Mouse (Mus musculus) gastrocnemius, adult 18-20 months (tissue): ENCODE results near the gene Fam110a. TPM values are rescaled to one million over a fixed set of nuclear protein-coding genes. Genes with fewer than 3 reads are reported as not detected.

Source experiments
- DNase-seq: peaks from one replicate; pipeline ENCODE4 v3.0.0; 2021; ENCODE audit warnings: low spot score
- total RNA-seq, 2 experiments: library from RNA; stranded (reverse); gene quantifications; 2 replicates each; pipeline ENCODE4 v1.2.3; 2021

Fam110a gene
- total RNA-seq, 2 experiments from 2014 or later = 1.8 to 2.1 TPM

GRCm38 (mm10) chr2:151972880-151973594, 7.0 kb downstream of the Fam110a start:
- no peak for DNase-seq

DNA sequence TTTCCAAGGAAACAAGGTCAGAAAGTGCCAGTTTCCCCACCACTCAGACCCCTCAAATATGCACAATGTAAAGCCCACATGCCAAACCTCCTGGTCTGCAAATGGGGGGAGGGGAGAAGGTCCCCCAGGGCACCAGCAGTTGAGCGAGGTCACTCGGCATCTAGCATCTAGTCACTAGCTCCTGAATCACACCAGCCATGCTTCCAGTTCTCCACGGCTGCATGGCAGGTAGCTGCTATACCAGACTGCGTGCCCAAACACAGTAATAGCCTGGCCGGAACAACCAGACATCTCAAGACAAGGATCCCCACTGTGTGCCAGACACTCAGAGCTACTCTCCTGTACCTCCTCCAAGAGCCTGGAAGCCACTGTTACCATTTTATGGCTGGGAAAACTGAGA, 8.3 kb downstream of the Fam110a start:
- no peak for DNase-seq

GRCm38 (mm10) chr2:151970191-151971172, 9.5 kb downstream of the Fam110a start:
- peak; percentile 62 for DNase-seq

- no peak for DNase-seq
These were observed 10.6 kb downstream of the Fam110a start for GRCm38 (mm10) chr2:151969396-151969795.

DNA sequence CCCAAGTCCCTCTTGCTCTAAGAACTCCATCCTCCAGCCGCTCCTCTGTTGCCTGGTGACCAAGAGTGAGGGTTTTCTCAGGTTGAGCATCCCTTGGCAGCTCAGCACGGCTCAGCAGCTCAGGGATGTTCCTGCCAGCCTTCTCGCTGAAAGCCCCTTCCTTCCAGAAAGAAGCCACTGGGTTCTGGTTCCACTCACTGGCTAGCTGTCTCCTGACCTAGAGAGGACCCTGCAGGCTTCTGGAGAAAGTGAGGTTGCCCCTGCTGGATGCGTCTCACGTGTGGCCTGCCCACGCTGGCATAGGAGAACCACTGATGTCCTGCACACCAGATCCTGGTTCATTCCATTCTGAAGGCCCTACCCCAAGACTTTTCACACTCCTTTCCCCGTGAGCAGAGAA, 11.0 kb downstream of the Fam110a start:
- DNase-seq = no peak

- no peak for DNase-seq
These were observed 11.6 kb downstream of the Fam110a start for GRCm38 (mm10) chr2:151968451-151968850.

DNA sequence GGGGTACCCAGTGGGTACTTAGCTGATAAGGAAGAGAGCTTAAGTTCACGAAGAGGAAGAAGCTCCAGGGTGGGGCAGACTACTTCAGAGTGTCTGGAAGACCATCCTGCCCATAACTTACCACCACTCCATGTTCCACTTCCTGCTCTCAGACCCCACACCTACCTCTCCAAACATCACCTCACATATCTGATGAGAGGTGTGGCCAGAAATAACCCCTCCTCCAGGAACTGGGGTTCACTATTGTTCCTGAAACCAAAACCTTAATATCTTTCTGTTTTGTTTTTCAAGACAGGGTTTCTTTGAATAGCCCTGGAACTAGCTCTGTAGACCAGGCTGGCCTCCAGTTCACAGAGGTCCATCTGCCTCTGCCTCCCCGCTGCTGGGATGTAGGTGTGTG, 12.2 kb downstream of the Fam110a start:
- no peak for DNase-seq

GRCm38 (mm10) chr2:151967176-151967750, 12.8 kb downstream of the Fam110a start:
- no peak for DNase-seq

DNA sequence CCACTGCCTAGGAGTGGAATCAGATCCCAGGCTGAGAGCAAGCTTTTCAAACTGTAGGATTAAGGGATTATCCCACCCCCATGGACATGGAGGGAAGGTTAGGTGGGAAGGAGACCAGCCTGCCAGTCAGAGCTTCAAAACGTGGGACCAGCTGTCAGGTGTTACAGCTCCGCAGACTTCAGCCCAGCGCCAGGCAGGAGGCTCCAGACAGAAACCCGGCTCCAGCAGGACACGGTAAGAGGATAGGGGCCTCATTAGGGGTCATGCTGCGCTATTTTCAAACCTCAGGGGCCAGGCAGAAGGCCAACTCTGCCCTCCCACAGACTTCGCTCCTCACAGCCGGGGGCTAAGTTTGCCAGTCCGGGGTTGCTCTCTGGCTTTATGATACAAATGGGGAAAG, 16.0 kb downstream of the Fam110a start:
- no peak for DNase-seq

DNA sequence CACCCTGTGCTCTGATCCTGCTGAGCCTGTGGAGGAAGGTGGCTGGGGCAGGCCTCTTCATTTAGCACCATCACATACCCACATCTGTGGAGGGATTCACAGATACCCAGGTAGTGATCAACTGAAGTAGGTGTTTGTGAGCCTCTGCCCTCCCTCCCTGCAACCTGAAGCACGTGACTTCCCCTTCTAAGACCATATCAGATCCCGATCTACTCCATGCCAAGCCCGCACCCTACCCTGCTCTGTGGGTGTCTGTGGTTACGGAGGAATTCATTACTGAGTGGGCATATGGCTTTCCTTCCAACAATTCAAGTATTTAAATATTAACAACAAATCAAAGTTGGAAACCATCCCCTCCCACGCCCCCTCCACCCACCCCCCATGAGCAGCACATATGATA, 16.7 kb downstream of the Fam110a start:
- no peak for DNase-seq

DNA sequence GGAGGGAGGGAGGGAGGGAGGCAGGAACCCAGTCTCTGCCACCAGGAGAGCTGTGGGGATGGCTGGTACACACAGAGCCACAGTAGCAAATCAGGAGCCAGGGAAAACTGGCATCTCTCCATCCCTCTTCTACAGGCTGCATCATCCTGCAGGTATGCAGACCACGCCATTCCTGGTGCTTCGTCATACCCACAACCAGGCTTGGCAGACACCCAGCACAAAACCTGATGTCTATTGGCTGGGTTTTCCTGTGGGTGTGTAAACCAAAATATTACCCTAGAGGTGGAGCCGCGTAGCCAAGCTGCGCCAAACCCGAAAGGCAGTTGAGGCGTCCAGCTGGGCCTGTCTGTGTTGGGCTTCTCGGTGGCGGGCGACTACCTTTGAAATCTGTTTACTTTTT, 17.5 kb downstream of the Fam110a start:
- DNase-seq = peak; percentile 27

GRCm38 (mm10) chr2:151961284-151962196, 18.5 kb downstream of the Fam110a start:
- no peak for DNase-seq

- DNase-seq = peak; percentile 30
These were observed 20.7 kb downstream of the Fam110a start for GRCm38 (mm10) chr2:151959274-151959673.

- no peak for DNase-seq
These were observed 23.4 kb downstream of the Fam110a start for GRCm38 (mm10) chr2:151956500-151957137.

- no peak for DNase-seq
These were observed 26.4 kb downstream of the Fam110a start for GRCm38 (mm10) chr2:151953665-151954064.

DNA sequence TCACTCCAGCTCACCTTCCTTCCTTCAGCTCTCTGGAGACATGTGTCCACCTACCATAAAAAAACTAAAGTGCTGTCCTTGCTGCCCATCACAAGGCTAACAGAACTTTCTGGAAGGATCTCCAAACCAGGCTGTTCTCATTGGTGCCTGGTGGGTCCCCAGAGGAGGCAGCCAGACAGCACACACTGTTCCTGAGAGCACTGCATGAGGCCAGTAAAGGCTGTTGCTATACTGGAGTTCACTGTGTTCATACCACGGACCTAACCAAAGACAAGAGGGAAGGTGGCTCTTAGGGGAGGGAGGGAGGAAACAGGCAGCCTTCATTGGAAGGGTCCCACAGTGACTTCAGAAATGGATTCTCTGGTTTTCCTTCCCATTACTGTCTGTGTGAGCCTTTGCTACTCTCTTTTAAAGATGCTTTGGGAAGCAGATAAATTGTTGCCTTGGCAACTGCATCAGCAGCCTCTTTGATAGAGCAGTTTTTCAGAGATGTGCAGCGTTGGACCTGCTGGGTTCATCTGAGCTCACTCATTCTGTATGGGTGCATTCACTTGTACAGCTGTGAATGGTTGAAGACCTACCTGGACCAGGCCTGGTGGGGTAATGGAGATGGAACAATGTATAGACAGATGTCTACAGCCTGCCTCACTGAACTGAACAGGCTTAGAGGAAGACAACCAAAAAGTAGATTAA, 30.8 kb downstream of the Fam110a start:
- no peak for DNase-seq

DNA sequence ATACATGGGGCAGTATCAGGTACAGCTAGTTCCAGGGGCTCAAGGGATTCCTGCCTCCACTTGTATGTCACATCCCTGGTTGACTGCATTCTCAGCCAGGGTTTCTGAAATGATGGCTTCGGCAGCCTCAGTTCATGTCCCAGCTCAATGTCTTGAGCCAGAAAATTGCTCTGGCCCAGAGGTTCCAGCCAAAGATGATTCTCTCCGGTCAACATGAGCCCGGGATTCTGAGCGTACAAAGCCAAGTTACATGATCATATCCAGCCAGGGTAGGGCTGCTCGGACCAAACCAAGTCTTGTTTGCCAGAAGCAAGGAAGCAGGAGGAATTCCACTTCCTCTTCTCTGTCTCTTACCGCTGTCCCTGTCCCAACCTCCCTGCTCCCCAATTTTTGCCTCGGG, 31.7 kb downstream of the Fam110a start:
- DNase-seq = peak; percentile 41

- DNase-seq = no peak
These were observed 32.4 kb downstream of the Fam110a start for GRCm38 (mm10) chr2:151947617-151948016.

DNA sequence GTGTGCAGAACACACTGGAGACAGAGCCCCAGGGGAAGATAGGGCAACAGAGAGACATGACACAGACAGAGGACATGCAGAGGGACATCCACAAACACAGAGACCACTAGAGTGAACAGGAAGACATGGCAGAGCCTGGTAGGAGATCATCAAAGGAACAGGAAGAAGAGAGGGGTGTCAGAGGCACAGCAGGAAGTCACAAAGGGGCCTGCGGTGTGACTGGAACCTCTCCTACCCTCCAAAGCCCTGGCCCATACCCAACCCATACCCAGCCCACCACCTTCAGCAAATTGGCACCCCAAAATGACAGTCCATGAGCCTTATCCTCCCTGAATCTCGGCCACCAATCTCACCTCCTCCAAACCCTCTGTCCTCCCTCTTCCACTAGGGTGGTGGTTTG, 35.9 kb downstream of the Fam110a start:
- no peak for DNase-seq

- peak; percentile 45 for DNase-seq
These were observed 38.8 kb downstream of the Fam110a start for GRCm38 (mm10) chr2:151941269-151941668.
